Mouse (Mus musculus): ENCODE measurements around the gene Vamp2.

Vamp2 gene

GRCm38 (mm10) chr11:69111051-69111810, 22.9 kb downstream of the Vamp2 start:
- DNase-seq (ENCODE audit: extremely low read depth, low read depth, low spot score): no peak

- DNase-seq (ENCODE audit: extremely low read depth, low read depth, low spot score): no peak
These were observed 23.6 kb downstream of the Vamp2 start for GRCm38 (mm10) chr11:69111865-69112264.

GRCm38 (mm10) chr11:69114018-69114417, 25.7 kb downstream of the Vamp2 start:
- DNase-seq (ENCODE audit: extremely low read depth, low read depth, low spot score): no peak

GRCm38 (mm10) chr11:69114621-69115020, 26.3 kb downstream of the Vamp2 start:
- DNase-seq (ENCODE audit: extremely low read depth, low read depth, low spot score): no peak

GRCm38 (mm10) chr11:69116843-69117242, 28.6 kb downstream of the Vamp2 start:
- DNase-seq (ENCODE audit: extremely low read depth, low read depth, low spot score): no peak

- DNase-seq (ENCODE audit: extremely low read depth, low read depth, low spot score): no peak
These were observed 29.7 kb downstream of the Vamp2 start for GRCm38 (mm10) chr11:69117737-69118695.

- no peak for DNase-seq (ENCODE audit: extremely low read depth, low read depth, low spot score)
These were observed 30.5 kb downstream of the Vamp2 start for GRCm38 (mm10) chr11:69118765-69119164.

GRCm38 (mm10) chr11:69119446-69120155, 31.3 kb downstream of the Vamp2 start:
- DNase-seq (ENCODE audit: extremely low read depth, low read depth, low spot score): no peak

GRCm38 (mm10) chr11:69120221-69121000, 32.1 kb downstream of the Vamp2 start, which contains the start of gene Hes7:
Hes7 (plus strand) TSS chr11:69120404.
- DNase-seq (ENCODE audit: extremely low read depth, low read depth, low spot score): no peak

GRCm38 (mm10) chr11:69121001-69121740, 32.9 kb downstream of the Vamp2 start:
- DNase-seq (ENCODE audit: extremely low read depth, low read depth, low spot score): no peak

GRCm38 (mm10) chr11:69121741-69122335, 33.5 kb downstream of the Vamp2 start:
- DNase-seq (ENCODE audit: extremely low read depth, low read depth, low spot score): no peak

- no peak for DNase-seq (ENCODE audit: extremely low read depth, low read depth, low spot score)
These were observed 34.2 kb downstream of the Vamp2 start, which contains the start of gene 9130213A22Rik for GRCm38 (mm10) chr11:69122336-69122951. 9130213A22Rik (minus strand) TSS chr11:69122589.

- DNase-seq (ENCODE audit: extremely low read depth, low read depth, low spot score): no peak
These were observed 34.9 kb downstream of the Vamp2 start for GRCm38 (mm10) chr11:69123056-69123692.

GRCm38 (mm10) chr11:69123693-69124497, 35.6 kb downstream of the Vamp2 start:
- no peak for DNase-seq (ENCODE audit: extremely low read depth, low read depth, low spot score)

- DNase-seq (ENCODE audit: extremely low read depth, low read depth, low spot score): no peak
These were observed 36.2 kb downstream of the Vamp2 start for GRCm38 (mm10) chr11:69124498-69124847.

- no peak for DNase-seq (ENCODE audit: extremely low read depth, low read depth, low spot score)
These were observed 37.0 kb downstream of the Vamp2 start for GRCm38 (mm10) chr11:69125041-69125851.

GRCm38 (mm10) chr11:69125852-69125918, 37.4 kb downstream of the Vamp2 start, which contains the start of gene Aloxe3:
Aloxe3 (plus strand) TSS chr11:69125896.
- no peak for DNase-seq (ENCODE audit: extremely low read depth, low read depth, low spot score)
